Mouse (Mus musculus) gastrocnemius, postnatal 14 days (tissue): Measurements from ENCODE around the gene Spink8. TPM values are rescaled to one million over a fixed set of nuclear protein-coding genes. Genes with fewer than 3 reads are reported as not detected.

Experiments used
- DNase-seq: peaks from one replicate; pipeline ENCODE4 v3.0.0; 2021; ENCODE audit warnings: mixed read lengths
- intact Hi-C: fragments of 180-260 bp; cut with DNase I; formaldehyde crosslinking; loops from one replicate; pipeline ENCODE4 v1.15.1; 2025; ENCODE audit warnings: low total_unique reads
- total RNA-seq, 2 experiments: library from RNA; stranded (reverse); gene quantifications; 2 replicates each; pipeline ENCODE4 v1.2.3; 2021

Spink8 gene
- total RNA-seq, 2 experiments from 2014 or later, result not detected

DNA sequence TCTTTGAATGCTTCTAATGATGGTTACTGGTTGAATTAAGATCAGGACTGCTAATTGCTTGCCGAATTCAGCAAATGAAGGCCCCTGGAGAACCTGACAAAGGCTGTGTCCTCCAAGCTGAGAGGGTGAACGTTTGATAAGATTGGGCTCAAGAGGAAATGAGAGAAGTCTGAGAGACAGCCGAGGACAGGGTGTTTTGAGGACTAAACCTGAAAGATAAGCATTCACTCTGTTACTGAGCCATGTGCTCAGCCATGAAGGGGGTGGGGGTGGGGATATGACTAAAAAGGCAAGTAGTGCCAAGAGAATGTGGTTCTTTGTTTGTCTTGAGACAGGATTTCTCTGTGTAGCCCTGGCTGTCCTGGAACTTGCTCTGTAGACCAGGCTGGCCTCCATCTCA lies 51.0 kb downstream of the Spink8 start:
- DNase-seq, result no peak
- intact Hi-C loops, result no loop called here

DNA sequence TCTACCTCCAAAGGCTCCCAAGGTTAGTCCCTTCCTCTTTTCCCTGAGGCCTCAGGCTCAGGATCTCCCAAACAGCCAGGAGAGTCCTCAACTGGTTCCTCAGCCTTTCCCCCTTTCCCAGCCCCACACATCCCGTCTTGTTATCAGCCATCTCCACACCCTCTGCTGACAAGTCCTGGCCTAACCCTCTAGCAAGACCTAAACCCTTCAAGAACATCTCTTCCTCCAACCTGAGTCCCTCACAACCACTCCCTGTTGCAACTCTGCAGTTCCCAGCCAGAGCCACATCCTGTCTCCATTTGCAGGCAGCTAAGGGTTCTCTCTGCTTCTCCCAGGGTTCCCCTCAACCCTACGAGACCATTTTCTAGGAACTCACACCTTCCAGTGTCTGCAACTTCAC lies 54.1 kb downstream of the Spink8 start:
- intact Hi-C loops, result no loop called here
- DNase-seq, result no peak

DNA sequence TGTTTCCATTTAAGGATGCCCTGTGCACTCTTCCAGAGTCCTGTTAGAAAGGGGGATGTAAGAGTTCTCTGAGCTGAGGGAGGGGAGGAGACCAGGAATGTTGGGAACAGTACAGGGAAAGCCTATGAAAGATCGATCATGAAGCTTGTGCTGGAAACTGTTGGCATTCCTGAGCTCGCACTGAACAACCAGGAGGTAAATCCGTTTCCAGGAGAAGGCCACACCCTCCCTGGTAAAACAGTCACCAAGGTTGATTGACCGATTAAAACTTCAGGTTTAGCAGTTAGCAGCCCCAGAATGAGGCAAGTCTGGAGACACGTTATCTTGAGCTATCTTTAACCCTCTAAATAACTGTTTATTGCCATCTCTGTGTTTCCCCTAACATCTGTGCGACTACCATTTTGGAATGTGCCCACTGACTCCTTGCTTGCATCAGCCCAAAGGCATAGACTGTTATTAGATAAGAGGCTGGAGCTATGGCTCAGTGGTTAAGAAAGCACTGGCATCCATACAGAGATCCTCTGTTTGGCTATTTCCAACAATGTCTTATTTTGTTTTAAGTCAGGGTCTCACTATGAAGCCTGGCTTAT lies 59.0 kb downstream of the Spink8 start:
- DNase-seq, result no peak
- intact Hi-C loops, result no loop called here

DNA sequence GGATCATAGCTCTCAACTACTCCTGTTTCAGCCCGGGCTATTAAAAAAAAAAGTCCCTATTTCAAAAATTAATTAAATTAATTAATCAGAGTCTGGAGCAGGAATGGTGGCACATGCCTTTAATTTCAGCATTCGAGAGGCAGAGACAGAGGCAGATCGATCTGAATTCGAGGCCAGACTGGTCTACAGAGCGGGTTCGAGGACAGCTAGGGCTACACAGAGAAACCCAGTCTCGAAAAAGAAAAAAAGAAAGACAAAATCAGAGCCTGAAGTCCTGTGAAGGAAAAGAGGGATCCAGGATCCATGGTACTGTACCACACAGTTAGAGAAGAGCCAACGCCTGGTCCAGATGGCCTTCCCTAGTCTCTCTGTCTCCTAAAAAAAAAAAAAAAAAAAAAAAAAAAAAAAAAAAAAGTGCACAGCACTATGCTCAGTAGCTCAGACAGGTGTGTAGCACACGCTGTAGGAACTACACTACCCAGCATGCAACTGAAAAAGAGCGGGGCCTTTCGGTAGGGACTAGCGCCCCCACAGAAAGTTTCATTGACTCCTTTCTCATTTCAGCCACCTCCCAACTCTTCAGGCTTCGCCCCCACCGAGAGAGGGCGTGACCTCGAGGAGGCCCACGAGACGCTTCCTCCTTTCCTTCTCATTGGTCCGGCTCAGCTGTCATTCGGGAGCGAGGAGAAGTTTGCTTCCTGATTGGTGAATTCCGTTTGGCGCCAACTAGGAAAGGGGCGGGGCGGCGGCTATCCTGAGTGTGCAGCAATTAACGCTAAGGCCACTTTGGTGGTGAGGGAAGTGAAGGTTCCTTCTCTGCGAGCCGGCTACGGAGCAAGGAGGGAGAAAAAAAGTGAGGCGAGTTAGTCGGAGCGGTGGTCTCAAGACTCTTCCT lies 63.0 kb downstream of the Spink8 start, which contains the start of gene Cdc25a:
TSS of gene Cdc25a (plus strand) at position 783 of the 895 bp plus-strand sequence.
- DNase-seq, result peak; percentile 97
- intact Hi-C loops, result no loop called here

DNA sequence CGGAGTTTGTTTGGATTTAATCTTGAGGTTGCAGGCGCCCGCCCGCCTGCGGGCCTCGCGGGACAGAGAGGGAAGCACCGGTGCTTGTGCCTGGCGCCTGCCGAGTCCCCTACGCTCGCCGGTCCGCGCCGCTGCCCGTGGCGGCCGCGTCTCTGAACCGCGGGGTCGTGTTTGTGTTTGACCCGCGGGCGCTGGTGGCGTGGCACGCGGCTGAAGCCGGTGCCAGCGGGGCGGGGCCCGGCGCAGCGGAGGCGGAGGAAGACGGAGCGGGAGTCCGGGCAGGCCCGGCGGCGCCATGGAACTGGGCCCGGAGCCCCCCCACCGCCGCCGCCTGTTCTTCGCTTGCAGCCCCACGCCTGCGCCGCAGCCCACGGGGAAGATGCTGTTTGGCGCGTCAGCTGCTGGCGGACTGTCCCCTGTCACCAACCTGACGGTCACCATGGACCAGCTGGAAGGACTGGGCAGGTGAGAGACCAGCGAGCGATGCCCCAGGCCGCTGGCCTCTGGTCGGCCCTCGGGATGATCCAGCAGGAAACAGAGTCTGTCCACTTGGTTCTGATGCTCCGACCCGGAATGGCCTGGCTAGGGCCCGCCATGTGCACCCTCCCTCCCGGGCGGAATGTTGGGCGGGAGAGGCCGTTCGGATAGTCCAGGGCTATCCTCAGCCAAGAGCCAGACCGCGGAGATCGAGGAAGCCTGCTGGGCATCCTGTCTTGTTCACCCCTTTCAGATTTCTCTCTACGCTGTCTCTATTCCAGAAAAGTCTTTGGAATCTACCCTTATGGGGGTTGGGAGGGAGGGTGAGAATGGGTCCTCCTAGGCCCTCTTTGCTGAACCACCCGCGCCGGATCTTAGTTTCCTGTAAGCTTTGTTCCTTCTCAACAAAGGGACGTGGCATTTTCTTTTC lies 63.9 kb downstream of the Spink8 start:
- intact Hi-C loops, result no loop called here
- DNase-seq, result peak; percentile 70

Other genes starting within 250 kb of the Spink8 start
- not detected for gene Fbxw15, start 244.0 kb upstream of the Spink8 start, total RNA-seq
- not detected for gene Fbxw24, start 186.2 kb upstream of the Spink8 start, total RNA-seq
- not detected for gene Fbxw25, start 147.6 kb upstream of the Spink8 start, total RNA-seq
- not detected for gene Fbxw18, start 109.6 kb upstream of the Spink8 start, total RNA-seq
- gene Fbxw26, start 66.2 kb upstream of the Spink8 start, total RNA-seq, result not detected
- not detected for gene Fbxw27, start 21.6 kb upstream of the Spink8 start, total RNA-seq
- gene Nme6, start 20.5 kb downstream of the Spink8 start, total RNA-seq, result 10 to 100 TPM; 18.9 to 20.6 TPM
- not detected for gene Camp, start 37.3 kb downstream of the Spink8 start, total RNA-seq
- gene Cdc25a, start 63.3 kb downstream of the Spink8 start, total RNA-seq, result 1 to 10 TPM; 3.9 to 4.8 TPM
- 100 to 1,000 TPM; 451 to 486 TPM for gene Map4, start 119.2 kb downstream of the Spink8 start, total RNA-seq